Mouse (Mus musculus) kidney, embryonic 16.5 days (tissue): ENCODE data around the gene Ndufs8. TPM values are rescaled to one million over a fixed set of nuclear protein-coding genes. Genes with fewer than 3 reads are reported as not detected.
"Not testable (repeated sequence)": the region's sequence is repeated elsewhere in the genome, so short reads cannot be mapped to it uniquely, and the experiment has no call there.

ENCODE experiments used
- ATAC-seq: fragments of 200-750 bp; cut with Nextera tagmentation; 2 replicates; pipeline ENCODE4 v1.8.0; 2017; ENCODE audit warnings: moderate TSS enrichment; ENCODE audit not compliant: low FRiP score, low TSS enrichment
- H3K27ac ChIP-seq: fragments of 300-500 bp; sonication (generic); 2 replicates; pipeline ENCODE4 v1.5.1; 2014; ENCODE audit warnings: low read length
- H3K27me3 ChIP-seq: fragments of 300-500 bp; sonication (generic); 2 replicates; pipeline ENCODE4 v1.6.1; 2014; ENCODE audit warnings: low read length, control low read depth, mixed read lengths; ENCODE audit not compliant: insufficient read depth
- H3K36me3 ChIP-seq: fragments of 300-500 bp; sonication (generic); 2 replicates; pipeline ENCODE4 v1.6.1; 2014; ENCODE audit warnings: low read length, control low read depth, mixed read lengths; ENCODE audit not compliant: insufficient read depth
- H3K4me1 ChIP-seq: fragments of 300-500 bp; sonication (generic); 2 replicates; pipeline ENCODE4 v1.6.1; 2014; ENCODE audit warnings: low read length, control low read depth, mixed read lengths; ENCODE audit not compliant: insufficient read depth
- H3K4me2 ChIP-seq: fragments of 300-500 bp; sonication (generic); replicated peaks from 2 replicates; pipeline ENCODE4 v1.6.1; 2014; ENCODE audit warnings: low read depth, low read length
- H3K4me3 ChIP-seq: fragments of 300-500 bp; sonication (generic); 2 replicates; pipeline ENCODE4 v1.5.1; 2014; ENCODE audit warnings: mild to moderate bottlenecking, low read length
- H3K9ac ChIP-seq: fragments of 300-500 bp; sonication (generic); replicated peaks from 2 replicates; pipeline ENCODE4 v1.6.1; 2014; ENCODE audit warnings: low read length
- H3K9me3 ChIP-seq: fragments of 300-500 bp; sonication (generic); 2 replicates; pipeline ENCODE4 v1.6.1; 2016; ENCODE audit warnings: low read length, control low read depth
- WGBS: fragments of 180-500 bp; shearing (Covaris S2); extraction: QIAGEN DNeasy Blood & Tissue Kit; methylation state at CpG from one replicate; pipeline ENCODE4 v1.1.7; 2014; 5-methylcytosine and 5-hydroxymethylcytosine counted together
- polyA plus RNA-seq: library from polyadenylated mRNA; unstranded; fragments of >200 nt; fragmentation: Nextera tagmentation; extraction: Ambion mirVana; gene quantifications from 2 replicates; pipeline ENCODE4 v1.2.1, GENCODE M21; 2015

The Ndufs8 gene
- 365 and 401 TPM in 2 replicates for polyA plus RNA-seq

DNA sequence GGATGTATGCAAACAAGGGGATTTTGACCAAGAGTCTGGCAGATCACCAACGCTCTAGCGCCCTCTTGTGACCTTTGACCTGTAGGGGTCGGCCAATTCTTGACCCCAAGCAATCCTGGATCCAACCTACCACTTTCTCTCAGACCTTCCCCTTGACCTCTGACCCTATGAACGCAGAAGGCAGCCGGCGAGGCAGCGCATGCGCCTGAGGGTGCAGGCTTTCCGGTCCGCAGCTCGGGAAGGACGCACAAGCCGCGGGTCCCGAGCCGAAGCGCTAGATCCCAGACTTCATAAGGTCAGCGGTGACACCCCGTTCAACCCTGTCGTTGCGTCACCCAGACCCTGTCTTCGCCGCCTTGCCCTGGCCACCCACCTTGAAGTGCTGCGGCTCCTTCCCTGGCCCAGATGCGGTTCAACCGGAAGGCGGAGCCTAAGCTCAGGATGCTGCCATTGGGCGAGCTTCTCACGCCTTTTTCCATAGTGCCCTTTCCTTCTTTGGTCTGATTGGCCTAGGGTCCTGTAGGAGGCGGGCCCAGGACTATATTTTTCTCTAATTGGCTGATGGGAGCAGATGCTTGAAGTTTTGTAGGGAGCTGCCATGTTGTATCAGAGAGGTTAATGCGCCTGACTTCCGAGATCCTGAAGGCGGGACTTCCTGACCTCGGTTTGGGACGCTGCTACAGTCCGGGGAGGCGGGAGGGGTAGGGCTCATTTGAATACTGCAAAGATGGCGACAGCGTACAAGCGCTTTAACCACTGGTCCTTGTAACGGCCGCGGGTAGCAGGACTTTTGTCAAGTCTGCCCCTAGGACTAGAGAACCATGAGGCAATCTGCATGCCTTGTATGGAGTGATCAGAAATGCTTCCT is at the start of gene Ndufs8:
Gene Ndufs8 (minus strand): TSS at position 438 of the 868 bp plus-strand sequence.
- H3K9me3 ChIP-seq: no peaks in the 10 kb centered on the region
- H3K27ac ChIP-seq: peak within 1 kb of the TSS; percentile 88
- H3K4me1 ChIP-seq: peaks cover 21% of the 10 kb centered on the region
- H3K36me3 ChIP-seq: peaks cover 29% of the 10 kb centered on the region
- under 1% methylated on average over 43 of the region's 43 CpGs for WGBS
- peak within 1 kb of the TSS; percentile 80 for H3K9ac ChIP-seq
- ATAC-seq: peak; percentile 98
- H3K4me2 ChIP-seq: peak within 1 kb of the TSS; percentile 80
- H3K4me3 ChIP-seq: peak within 1 kb of the TSS; percentile 72
- no peaks in the 10 kb centered on the region for H3K27me3 ChIP-seq

DNA sequence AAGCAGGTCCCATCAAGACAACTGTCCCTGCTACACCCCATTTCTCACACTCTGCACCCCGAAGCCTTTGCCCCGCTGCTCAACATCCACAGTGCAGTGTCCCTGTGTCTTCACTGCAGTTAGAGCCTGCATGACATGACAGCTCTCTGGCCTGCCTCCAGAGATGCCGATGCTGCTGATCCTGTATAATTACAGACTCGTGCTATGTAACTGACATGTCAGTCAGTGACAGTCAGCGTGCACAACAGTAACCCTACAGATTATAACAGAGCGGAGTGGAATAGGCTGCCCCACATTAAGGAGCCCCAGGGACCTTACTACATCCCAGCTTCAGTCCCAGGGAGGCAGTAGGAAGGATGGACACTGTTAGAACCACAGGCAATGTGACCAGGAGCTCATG is 49.2 kb upstream of the Ndufs8 start:
- not testable (repeated sequence) for H3K4me1 ChIP-seq, ATAC-seq, H3K4me3 ChIP-seq, H3K9me3 ChIP-seq, H3K36me3 ChIP-seq, H3K4me2 ChIP-seq, H3K27me3 ChIP-seq, H3K9ac ChIP-seq, H3K27ac ChIP-seq
- WGBS: 82% methylated on average over 6 of the region's 6 CpGs

DNA sequence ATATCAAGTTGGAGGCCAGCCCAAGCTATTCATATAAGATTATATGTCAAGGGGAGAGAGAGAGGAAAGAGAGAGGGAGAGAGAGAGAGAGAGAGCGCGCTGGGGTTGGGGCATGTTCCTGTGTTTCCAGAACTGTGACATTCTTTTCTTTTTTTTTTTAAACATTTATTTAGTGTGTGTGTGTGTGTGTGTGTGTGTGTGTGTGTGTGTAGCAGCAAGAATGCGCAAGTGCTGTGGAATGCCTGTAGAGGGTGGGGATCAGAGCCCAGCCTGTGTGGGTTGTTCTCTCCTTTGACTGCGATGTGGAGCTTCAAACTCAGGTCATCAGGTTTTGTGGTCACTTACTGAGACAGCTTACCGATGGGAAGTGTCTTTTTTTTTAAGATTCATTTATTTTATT is 47.6 kb upstream of the Ndufs8 start:
- ATAC-seq: no peak
- H3K27me3 ChIP-seq: no peaks in the 10 kb centered on the region
- H3K9me3 ChIP-seq: 0 out of 2 replicates have a peak, but pooled peaks cover 3% of the 10 kb centered on the region
- no peaks in the 10 kb centered on the region for H3K36me3 ChIP-seq
- 83% methylated on average over 5 of the region's 5 CpGs for WGBS
- H3K4me1 ChIP-seq: 0 out of 2 replicates have a peak, but pooled peaks cover 3% of the 10 kb centered on the region
- no peak overlapping the region for H3K4me2 ChIP-seq
- H3K4me3 ChIP-seq: no peak overlapping the region
- no peak overlapping the region for H3K27ac ChIP-seq
- H3K9ac ChIP-seq: no peak overlapping the region

DNA sequence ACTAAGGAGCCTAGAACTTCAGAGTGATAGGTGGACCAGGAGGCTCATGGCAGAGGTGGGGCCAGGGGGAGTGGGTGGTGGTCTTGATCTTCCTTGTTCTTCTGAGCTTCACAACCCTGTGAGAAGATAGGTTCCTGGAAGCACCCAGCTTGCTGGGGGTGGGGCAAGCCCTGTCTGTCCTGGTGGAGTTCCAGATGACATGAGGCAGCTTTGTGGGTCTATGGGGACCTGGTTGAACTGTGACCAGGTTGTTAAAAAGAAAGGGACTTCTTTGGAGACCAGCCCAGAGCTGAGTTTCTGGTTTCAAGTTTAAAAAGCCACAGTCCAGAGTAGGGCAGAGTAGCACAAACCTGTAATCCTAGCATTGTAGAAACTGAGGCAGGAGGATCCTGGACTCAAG is 46.5 kb upstream of the Ndufs8 start:
- Histone ChIP-seq H3K9ac (no peak overlapping the region), H3K4me3 (no peak overlapping the region), H3K27me3 (no peaks in the 10 kb centered on the region), H3K9me3 (0 out of 2 replicates have a peak, but pooled peaks cover 3% of the 10 kb centered on the region), H3K4me2 (no peak overlapping the region), H3K4me1 (peaks cover 10% of the 10 kb centered on the region; the same call in 1 of the 2 replicates), H3K36me3 (no peaks in the 10 kb centered on the region), H3K27ac (no peak overlapping the region)
- ATAC-seq: no peak

DNA sequence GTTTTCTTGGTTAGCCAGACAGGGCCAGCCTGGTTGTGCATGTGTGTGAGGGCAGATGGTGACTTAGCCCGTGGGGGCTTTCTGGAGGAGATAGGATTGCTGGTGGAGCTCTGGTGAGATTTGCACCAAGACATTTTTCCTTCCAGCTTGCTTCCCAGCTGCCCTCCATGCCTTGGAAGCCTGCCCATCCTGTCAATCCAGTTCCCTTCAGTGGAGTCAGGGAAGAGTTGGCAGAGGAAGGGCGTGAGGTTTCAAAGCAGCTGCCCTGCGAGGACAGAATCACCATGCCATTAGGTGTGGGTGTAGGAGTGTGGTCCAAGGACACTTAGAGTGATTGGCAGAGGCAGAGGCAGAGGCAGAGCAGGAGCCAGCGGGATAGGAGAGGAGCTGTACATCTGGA is 45.9 kb upstream of the Ndufs8 start, which contains the start of gene Aldh3b3:
Gene Aldh3b3 (plus strand): TSS at position 176 of the 400 bp plus-strand sequence.
- Histone ChIP-seq H3K4me2 (no peak within 1 kb of the TSS), H3K27me3 (no peaks in the 10 kb centered on the region), H3K36me3 (no peaks in the 10 kb centered on the region), H3K9ac (no peak within 1 kb of the TSS), H3K27ac (no peak within 1 kb of the TSS), H3K4me3 (no peak within 1 kb of the TSS), H3K9me3 (0 out of 2 replicates have a peak, but pooled peaks cover 3% of the 10 kb centered on the region), H3K4me1 (peaks cover 10% of the 10 kb centered on the region; the same call in 1 of the 2 replicates)
- WGBS: 77% methylated on average over 4 of the region's 4 CpGs
- no peak for ATAC-seq

DNA sequence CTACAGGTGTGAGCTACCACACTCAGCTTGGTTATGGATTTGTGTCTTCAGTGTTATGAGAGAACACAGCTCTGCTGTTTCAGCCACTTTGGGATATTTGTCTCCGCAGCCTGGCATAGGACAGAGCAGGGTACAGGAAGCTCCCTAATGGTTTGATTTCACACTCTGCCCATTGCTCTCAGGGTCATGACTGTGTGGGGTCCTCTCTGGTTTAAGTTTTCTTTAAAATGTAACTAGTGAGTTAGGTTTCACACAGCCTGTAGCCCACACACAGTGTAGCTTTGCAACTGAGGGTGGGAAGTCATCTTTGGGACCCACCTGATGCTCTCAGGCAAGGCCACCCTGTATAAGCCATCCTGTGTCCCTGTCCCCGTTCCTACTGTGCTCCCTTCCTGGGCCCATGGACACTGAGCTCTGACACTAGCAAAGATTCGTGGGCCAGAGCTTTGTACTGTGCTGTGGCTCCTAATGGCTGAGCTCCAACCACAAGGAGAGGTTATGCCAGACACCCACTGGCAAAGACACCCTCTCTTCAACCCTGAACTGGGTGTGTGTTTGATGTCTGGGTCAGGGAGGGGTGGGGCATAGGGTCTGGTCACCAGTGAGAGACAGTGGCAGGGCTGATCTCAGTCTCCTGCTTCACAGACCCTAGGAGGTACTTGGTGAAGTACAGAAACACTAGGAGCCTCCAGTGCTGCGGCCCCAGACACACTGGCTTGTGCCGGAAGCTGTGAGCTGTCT is 44.9 kb upstream of the Ndufs8 start:
- H3K4me3 ChIP-seq, H3K4me2 ChIP-seq, H3K27me3 ChIP-seq, H3K36me3 ChIP-seq, H3K9ac ChIP-seq, H3K9me3 ChIP-seq, H3K4me1 ChIP-seq, H3K27ac ChIP-seq: not testable (repeated sequence)
- ATAC-seq: peak; percentile 78
- 70% methylated on average over 5 of the region's 5 CpGs for WGBS

DNA sequence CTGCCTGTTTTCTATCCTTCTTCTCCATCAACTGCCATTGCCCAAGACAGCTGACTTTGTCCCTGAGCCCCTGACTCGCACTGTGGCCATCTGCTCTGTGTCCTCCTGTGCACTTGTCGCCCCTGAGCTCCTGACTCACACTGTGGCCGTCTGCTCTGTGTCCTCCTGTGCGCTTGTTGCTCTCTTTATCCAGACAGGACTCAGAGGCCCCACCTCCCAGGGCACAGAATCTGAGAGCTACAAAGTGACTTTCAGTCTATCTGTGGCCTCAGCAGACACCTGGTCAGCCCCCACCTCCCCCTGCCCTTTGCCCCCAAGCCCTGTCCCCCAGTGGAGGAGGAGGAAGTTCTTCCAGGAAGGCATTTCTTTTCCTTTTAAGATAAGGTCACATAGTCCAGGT is 43.2 kb upstream of the Ndufs8 start:
- WGBS: 53% methylated on average over 4 of the region's 4 CpGs
- H3K4me2 ChIP-seq: no peak overlapping the region
- 0 out of 2 replicates have a peak, but pooled peaks have one; percentile 35 for ATAC-seq

DNA sequence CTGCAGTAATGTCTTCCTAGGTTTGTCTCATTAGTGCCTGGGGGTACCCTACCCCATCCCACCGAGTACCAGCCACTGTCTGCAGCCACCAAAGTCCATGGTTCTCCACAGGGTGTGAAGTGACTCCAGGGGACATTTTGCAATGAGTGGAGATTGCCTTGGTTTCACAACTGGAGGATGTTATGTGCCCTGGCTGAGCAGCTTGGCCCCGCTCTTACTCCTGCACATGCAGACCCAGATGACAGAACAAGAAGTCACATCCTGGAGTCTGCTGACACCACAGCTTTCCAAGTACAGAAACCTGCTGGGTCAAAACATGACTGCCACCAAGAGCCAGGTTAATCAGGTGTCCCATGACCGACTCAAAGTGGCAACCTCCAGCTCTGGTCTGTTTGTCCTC is 42.5 kb upstream of the Ndufs8 start:
- Histone ChIP-seq H3K4me1 (peaks cover 10% of the 10 kb centered on the region; the same call in 1 of the 2 replicates), H3K4me3 (no peak overlapping the region), H3K36me3 (no peaks in the 10 kb centered on the region), H3K4me2 (no peak overlapping the region), H3K27me3 (no peaks in the 10 kb centered on the region), H3K9me3 (no peaks in the 10 kb centered on the region), H3K27ac (no peak overlapping the region), H3K9ac (no peak overlapping the region)
- ATAC-seq: no peak
- WGBS: 59% methylated on average over 3 of the region's 3 CpGs

More for the DNA sequence above, 43.2 kb upstream of the Ndufs8 start:
- Histone ChIP-seq H3K27me3 (no peaks in the 10 kb centered on the region), H3K36me3 (no peaks in the 10 kb centered on the region), H3K27ac (no peak overlapping the region), H3K9ac (no peak overlapping the region), H3K9me3 (0 out of 2 replicates have a peak, but pooled peaks cover 3% of the 10 kb centered on the region), H3K4me3 (no peak overlapping the region), H3K4me1 (peaks cover 10% of the 10 kb centered on the region; the same call in 1 of the 2 replicates)

DNA sequence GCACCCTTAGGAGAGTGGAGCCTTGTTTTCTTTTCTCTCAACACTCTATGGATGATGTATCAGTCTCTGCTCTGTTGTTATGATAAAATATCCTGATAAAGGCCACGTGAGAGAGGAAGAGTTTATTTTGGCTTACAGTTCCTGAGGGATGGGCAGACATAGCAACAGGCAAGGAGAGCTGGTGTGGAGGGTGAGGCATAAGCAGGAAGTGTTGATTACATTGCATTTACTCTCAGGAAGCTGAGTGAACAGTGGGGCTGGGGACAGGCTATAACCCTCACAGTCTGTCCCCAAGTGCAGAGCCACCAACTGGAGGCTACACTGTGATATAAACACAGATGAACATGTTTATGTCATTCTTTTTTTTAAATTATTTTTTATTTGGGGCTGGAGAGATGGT is 39.5 kb upstream of the Ndufs8 start:
- no peaks in the 10 kb centered on the region for H3K36me3 ChIP-seq
- H3K27ac ChIP-seq: no peak overlapping the region
- H3K9me3 ChIP-seq: no peaks in the 10 kb centered on the region
- whole genome bisulfite sequencing: 66% methylated on average over 1 of the region's 1 CpGs
- no peak for ATAC-seq
- peaks cover 10% of the 10 kb centered on the region; the same call in 1 of the 2 replicates for H3K4me1 ChIP-seq
- H3K4me3 ChIP-seq: no peak overlapping the region
- no peak overlapping the region for H3K9ac ChIP-seq
- no peaks in the 10 kb centered on the region for H3K27me3 ChIP-seq
- no peak overlapping the region for H3K4me2 ChIP-seq
